Mouse (Mus musculus): Measurements from ENCODE around the gene Nhp2.
"Not testable (repeated sequence)": the region's sequence is repeated elsewhere in the genome, so short reads cannot be mapped to it uniquely, and the experiment has no call there.

Nhp2 gene

DNA sequence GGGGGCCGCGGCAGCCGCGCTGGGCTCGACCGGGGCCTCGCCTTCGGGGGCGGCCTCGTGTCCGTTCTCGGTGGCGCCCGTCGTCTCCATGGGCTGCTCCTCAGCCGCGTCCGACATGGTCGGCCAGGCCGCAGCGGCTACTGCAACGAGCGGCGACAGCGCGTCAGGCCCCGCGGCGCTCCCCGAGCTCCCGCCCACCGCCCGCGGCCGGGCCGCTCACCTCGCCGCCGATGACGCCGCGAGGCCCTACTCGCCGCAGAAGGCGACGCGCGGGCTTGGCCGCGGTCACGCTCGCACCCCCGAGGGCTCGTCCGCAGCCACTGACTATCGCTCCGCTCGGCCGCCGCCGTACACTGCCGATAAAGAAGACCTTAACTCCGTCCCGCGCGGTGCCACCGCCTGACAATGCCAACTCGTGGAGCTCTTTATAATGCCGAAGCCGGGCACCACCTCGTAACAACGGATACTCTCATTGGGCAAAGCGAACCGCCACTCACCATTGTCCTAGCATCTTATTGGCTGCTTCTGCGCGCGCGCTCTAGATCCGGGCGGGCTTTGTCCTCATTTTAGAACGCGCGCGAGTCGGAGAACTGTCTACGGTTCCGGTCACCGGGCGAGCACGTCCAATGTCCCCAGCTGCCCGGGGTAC, 13.0 kb upstream of the Nhp2 start, which contains the start of gene Hnrnpab:
TSS of gene Hnrnpab (minus strand) at position 401 of the 649 bp plus-strand sequence.
- in situ Hi-C loops (cut with MboI, MseI) = no loop called here

DNA sequence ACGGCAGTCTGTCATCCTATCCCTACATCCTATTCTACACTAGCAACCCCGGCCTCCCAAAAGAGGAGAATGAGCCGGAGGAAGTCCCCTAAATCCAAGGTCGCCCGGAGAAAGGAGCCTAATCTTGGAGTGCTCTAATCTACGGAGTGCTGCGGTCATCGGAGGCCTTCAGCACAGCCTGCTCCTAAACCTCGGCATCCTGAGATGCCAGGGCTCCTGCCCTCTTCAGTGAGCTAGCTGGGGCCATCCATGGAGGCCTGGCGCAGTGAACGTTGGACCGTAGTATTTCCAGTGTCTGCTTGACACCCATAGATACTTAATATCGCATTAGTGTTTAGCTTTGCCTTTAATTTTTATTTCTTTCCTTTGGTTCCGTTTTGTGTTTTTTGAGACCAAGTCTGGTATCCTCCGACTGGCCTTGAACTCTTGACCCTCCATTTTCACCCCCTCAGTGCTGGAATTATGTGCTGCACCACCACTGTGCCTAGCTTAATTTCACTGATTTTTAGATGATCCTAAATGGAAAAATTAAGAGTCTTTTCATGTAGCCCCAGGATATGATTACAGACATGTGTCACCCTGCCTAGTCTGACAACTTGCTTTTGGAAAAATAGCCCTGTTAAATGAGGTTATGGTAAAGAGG, 12.3 kb upstream of the Nhp2 start:
- in situ Hi-C loops (cut with MboI, MseI) = no loop called here

DNA sequence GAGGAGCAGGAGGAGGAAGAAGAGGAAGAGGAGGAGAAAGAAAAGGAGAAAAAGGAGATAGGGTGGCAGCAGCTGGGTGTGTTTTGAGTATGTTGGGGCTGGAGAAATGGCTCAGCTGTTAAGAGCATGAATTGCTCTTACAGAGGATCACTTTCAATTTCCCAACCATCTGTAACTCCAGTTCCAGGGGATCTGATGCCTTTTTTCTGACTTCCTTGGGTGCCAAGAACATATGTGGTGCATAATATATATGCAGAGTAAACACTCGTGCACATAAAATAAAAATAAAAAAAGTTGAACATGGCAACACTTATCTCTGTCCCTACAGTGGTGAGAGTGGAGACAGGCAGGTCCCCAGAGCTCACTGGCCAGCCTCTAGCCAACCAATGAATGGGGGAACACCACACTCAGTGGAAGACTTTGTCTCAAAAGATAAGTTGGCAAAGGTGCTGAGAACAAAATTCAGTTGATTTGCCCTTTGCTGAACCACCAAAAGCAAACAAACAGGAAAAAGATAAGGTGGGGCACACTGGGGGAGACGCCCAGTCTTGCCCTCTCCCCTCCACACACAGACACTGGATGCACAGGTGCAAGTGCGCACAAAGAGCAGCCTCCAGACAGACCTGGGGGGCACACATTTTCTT, 10.1 kb upstream of the Nhp2 start:
- in situ Hi-C loops (cut with MboI, MseI) = no loop called here

GRCm38 (mm10) chr11:51609940-51610339, 9.6 kb upstream of the Nhp2 start:
- in situ Hi-C loops (cut with MboI, MseI) = not testable (repeated sequence)

- in situ Hi-C loops (cut with MboI, MseI) = no loop called here
These were observed 5.3 kb upstream of the Nhp2 start for GRCm38 (mm10) chr11:51614256-51614655.

GRCm38 (mm10) chr11:51615129-51615528, 4.4 kb upstream of the Nhp2 start:
- in situ Hi-C loops (cut with MboI, MseI) = loop anchor here (5.0 kb wide), 1 partner anchor 67 kb away; no protein-coding TSS in a partner anchor

DNA sequence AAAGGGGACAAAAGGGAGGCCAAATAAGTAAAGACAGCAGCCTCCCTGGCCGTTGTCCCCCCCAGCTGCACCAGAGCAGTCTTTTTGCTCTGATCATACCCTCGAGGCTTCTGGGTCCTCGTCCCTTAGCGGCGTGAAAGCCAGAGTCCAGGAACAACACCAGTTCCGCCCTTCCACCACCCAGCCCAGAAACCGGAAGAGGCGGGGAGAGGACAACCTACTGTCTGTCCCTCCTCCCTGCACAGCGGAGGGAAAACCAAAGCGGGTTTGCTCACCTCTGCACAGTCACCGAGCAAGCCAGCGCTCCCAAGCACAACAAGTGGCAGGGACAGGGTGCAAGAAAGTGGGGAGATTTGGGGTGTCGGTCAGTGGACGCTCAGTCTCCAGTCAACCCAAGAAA, 3.9 kb upstream of the Nhp2 start:
- in situ Hi-C loops (cut with MboI, MseI) = loop anchor here (5.0 kb wide), 1 partner anchor 67 kb away; no protein-coding TSS in a partner anchor

- in situ Hi-C loops (cut with MboI, MseI) = loop anchor here (5.0 kb wide), 1 partner anchor 66 kb away; no protein-coding TSS in a partner anchor
These were observed 3.4 kb upstream of the Nhp2 start for GRCm38 (mm10) chr11:51616113-51616512.

- in situ Hi-C loops (cut with MboI, MseI) = loop anchor here (5.0 kb wide), 1 partner anchor 65 kb away; no protein-coding TSS in a partner anchor
These were observed 1.8 kb upstream of the Nhp2 start for GRCm38 (mm10) chr11:51617693-51618092.

DNA sequence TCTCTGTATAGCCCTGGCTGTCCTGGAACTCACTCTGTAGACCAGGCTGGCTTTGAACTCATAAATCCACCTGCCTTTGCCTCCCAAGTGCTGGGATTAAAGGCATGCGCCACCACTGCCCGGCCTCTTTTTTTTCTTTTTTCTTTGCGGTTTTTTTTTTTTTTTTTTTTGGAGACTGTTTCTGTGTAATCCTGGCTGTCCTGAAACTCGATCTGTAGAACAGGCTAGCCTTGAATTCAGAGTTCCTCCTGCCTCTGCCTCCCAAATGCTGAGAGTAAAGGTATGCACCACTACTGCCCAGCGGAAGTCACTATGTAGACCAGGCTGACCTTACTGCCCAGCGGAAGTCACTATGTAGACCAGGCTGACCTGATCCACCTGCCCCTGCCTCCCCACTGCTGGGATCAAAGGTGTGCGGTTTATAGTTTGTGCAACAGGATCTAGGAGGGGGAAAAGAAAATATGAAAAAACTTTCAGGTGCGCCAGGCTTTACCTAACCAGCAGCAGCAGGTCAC, 584 bp upstream of the Nhp2 start:
- in situ Hi-C loops (cut with MboI, MseI) = loop anchor here (5.0 kb wide), 1 partner anchor 63 kb away; no protein-coding TSS in a partner anchor

- in situ Hi-C loops (cut with MboI, MseI) = no loop called here
These were observed 549 bp downstream of the Nhp2 start for GRCm38 (mm10) chr11:51620084-51620483.

DNA sequence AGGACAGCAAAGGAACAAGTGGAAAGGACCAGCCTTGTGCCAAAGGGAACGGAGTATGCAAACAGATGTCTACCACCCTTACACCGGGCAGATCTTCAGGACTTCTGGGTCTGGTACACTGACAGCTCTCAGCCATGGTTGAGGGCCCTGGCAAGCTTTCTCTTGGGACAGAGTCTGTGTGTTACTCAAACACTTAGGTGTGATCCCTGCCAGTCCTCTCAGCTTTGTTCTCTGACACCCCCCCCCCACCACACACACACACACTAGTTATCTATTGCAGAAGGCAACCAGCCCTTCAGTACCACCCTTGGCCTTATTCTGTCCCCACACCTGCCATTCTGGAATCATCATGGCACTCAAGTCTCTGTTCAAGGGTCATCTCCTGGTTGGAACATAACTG, 2.2 kb downstream of the Nhp2 start:
- in situ Hi-C loops (cut with MboI, MseI) = no loop called here

DNA sequence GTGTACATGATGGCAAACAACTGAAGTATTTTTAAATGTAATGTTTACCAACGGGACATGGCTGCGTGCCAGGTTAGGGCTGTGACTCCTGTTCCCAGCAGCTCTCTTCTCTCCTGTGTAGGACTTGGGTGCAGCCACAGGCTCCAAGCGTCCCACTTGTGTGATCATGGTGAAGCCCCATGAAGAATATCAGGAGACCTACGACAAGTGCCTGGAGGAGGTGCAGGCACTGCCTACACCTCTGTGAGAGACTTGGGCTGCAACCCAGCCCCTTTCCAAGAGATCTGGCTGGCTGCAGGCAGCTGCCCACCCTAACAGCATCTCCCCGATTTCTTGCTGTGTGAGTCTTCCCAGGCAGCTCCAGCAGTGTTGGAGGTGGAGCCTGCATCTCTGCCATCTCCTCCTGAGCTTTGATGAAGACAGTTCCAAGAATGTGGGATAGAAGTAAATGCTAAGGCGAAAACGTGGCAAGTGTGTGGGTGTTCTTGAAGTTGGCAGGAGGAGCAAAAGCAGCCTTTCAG, 3.5 kb downstream of the Nhp2 start:
- in situ Hi-C loops (cut with MboI, MseI) = no loop called here

- in situ Hi-C loops (cut with MboI, MseI) = no loop called here
These were observed 5.8 kb downstream of the Nhp2 start for GRCm38 (mm10) chr11:51625187-51625820.

DNA sequence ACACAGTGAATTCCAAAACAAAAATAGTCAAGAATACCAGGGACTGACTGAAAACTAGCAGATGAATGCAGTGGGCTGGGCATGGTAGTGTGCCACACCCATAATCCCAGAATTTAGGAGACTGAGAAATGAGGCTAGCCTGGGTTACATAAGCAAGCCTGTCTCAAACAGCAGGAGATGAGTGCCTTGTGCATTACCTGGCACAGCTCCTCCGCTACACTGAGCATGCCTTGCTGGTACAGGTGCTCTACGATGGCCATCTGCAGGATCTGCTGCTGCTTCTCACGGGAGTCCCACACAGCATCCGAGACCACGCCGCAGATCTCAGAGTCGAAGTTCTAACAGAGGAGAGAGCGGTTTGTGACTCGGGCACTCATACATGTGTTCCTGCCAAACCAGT, 7.9 kb downstream of the Nhp2 start:
- in situ Hi-C loops (cut with MboI, MseI) = no loop called here

DNA sequence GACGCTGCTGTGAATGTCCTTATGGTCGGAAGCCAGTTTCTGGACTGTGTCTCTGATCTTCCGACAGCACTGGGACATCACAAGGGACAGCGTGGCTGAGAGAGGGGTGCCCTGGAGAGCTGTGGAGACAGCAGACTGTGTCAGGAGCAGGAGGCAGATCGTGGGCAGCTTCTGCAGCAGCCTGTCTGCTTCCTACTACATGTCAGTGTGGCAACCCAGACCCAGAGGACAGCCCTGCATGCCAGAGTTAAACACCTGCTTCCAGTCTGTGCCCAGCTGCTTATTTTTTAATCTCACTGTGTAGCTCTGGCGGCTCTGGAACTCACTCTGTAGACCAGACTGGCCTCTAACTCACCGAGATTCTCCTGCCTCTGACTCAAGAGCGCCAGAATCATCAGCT, 8.4 kb downstream of the Nhp2 start:
- in situ Hi-C loops (cut with MboI, MseI) = no loop called here

GRCm38 (mm10) chr11:51629651-51630314, 10.2 kb downstream of the Nhp2 start:
- in situ Hi-C loops (cut with MboI, MseI) = no loop called here

DNA sequence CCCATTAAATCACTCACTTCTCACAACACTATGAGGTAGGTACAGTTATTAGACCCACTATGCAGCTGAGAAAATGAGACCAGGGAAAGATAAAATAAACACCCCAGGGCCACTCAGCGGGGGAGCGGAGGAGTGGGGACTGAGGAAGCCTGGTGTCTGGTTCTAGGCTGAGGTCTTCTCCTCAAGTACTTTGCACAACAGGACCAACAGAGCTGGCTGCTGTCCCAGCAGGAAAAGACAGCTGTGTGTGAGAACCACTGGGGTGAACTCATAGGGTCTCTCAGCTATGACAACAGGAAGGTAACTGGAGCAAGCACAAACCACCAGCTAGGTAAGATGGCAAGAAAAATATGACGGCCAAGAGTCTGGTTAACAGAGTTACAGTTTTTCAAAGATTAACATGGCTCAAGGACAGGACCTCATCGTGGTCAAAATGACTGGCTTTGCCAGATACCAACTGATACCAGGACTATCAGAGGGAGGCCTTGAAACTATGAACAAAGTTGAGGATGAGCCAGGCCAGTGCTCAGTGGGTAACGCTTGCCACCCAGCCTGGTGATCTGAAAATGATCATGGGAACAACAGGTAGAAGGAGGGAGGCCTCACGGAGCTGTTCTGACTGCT, 12.7 kb downstream of the Nhp2 start:
- in situ Hi-C loops (cut with MboI, MseI) = no loop called here

- in situ Hi-C loops (cut with MboI, MseI) = not testable (repeated sequence)
These were observed 13.7 kb downstream of the Nhp2 start for GRCm38 (mm10) chr11:51633200-51633599.

- in situ Hi-C loops (cut with MboI, MseI) = no loop called here
These were observed 14.2 kb downstream of the Nhp2 start for GRCm38 (mm10) chr11:51633721-51634120.

DNA sequence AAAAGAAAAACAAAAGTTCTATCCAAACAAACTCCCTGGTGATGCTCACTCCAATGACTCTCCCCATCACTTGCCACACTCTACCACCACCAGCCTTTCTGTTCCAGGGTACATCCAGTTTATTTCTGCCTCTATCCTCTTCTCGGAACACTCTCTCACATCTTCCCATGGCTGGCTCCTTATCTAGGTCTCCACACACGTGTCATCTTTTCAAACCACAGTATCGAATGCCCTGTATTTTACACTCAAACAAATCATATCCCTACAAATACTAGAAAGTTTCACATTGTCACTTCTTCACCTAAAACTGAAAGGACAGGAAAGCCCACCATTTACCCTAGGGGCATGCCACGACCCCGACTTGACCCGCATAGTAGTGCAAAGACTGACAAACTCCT, 15.6 kb downstream of the Nhp2 start:
- in situ Hi-C loops (cut with MboI, MseI) = no loop called here
